Mouse (Mus musculus): ENCODE data around the gene Ndrg3. TPM values are rescaled to one million over a fixed set of nuclear protein-coding genes. Genes with fewer than 3 reads are reported as not detected.

Ndrg3 gene
- polyA plus RNA-seq, 1 experiment from 2014 or later = 43.3 TPM

DNA sequence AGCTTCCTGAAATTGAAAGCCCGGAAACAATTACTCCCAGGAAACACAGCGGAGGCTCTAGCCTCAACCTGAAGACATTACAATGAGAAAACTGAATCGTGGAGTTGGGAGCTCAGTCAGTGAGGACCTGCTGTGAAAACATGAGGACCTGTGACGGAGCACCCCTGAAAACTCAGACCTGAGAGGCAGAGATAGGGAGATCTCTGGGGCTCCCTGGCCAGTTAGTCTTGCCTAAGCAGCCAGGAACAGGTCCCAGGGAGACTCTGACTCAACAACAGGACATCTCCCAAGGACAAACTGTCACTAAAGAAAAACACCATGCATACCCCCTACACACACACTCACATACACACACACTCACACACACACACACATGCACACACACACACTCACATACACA, 93.5 kb downstream of the Ndrg3 start:
- no peak overlapping the region for H3K27ac ChIP-seq (replicated peaks; ENCODE audit: low read depth, low read length)
- ATAC-seq (ENCODE audit: low read depth) (no peak), DNase-seq (ENCODE audit: low spot score) (no peak)
- H3K4me1 ChIP-seq (ENCODE audit: control insufficient read depth, insufficient read depth, low read length) = no peaks in the 10 kb centered on the region
- no peak overlapping the region for H3K4me2 ChIP-seq (ENCODE audit: low read depth, low read length)
- H3K9me3 ChIP-seq (ENCODE audit: control insufficient read depth, low read length) = no peaks in the 10 kb centered on the region
- no peak overlapping the region for H3K9ac ChIP-seq (ENCODE audit: low read depth, low read length)
- no peaks in the 10 kb centered on the region for H3K36me3 ChIP-seq (ENCODE audit: control insufficient read depth, insufficient read depth, low read length)
- H3K4me3 ChIP-seq (ENCODE audit: low read depth, low read length) = no peak overlapping the region
- WGBS = 68% methylated on average over 4 of the region's 4 CpGs
- no peaks in the 10 kb centered on the region for H3K27me3 ChIP-seq (replicated peaks; ENCODE audit: control insufficient read depth, insufficient read depth, low read length)

DNA sequence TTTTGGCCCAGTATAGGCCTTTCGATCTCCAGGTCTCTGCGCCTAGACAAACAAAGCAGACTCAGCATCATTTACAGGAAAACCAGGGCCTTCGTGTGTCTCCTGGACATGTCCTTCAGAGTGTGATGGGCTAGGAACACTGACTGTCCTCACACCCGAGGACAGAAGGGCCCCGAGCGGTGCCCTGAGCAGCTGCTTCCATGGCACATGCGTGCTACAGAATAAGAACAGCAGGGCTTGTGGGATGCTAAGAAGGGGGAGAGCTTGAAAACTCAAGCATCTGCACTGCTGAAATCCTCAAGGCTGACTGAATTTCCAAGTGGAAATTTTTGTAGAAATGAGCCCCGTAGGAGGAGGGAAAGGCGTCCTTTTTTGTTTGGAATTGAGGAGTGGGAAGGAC, 94.8 kb downstream of the Ndrg3 start:
- Histone ChIP-seq H3K4me1 (ENCODE audit: control insufficient read depth, insufficient read depth, low read length) (no peaks in the 10 kb centered on the region), H3K4me3 (ENCODE audit: low read depth, low read length) (no peak overlapping the region), H3K27me3 (replicated peaks; ENCODE audit: control insufficient read depth, insufficient read depth, low read length) (no peaks in the 10 kb centered on the region), H3K36me3 (ENCODE audit: control insufficient read depth, insufficient read depth, low read length) (no peaks in the 10 kb centered on the region), H3K9ac (ENCODE audit: low read depth, low read length) (no peak overlapping the region), H3K27ac (replicated peaks; ENCODE audit: low read depth, low read length) (no peak overlapping the region), H3K9me3 (ENCODE audit: control insufficient read depth, low read length) (no peaks in the 10 kb centered on the region), H3K4me2 (ENCODE audit: low read depth, low read length) (no peak overlapping the region)
- ATAC-seq (ENCODE audit: low read depth) (no peak), DNase-seq (ENCODE audit: low spot score) (no peak)
- WGBS = 82% methylated on average over 9 of the region's 9 CpGs

DNA sequence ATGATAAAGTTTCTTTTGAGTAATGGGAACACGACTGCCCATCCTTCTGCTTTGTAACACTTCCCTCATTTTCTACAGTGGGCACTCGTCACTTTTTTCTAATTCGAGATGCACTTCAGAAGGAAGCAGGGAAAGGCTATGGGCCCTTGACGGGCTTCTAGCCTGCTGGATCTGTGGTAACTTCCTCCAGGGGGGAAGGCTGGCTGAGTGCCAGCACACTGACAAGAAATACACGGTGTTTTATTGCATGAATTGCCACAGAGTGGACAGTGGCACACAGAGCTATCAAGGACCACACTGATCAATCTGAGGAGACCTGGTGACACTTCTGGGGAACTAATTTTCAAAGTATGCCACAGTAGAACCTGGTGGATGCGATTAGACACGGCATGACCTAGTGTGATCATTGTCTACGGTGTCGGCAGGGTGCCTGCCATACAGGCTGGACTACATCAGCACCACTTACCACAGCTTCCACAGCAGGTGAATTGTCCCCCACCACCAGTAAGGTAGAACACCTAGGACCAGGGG, 95.4 kb downstream of the Ndrg3 start:
- Histone ChIP-seq H3K9ac (ENCODE audit: low read depth, low read length) (no peak overlapping the region), H3K27me3 (replicated peaks; ENCODE audit: control insufficient read depth, insufficient read depth, low read length) (no peaks in the 10 kb centered on the region), H3K9me3 (ENCODE audit: control insufficient read depth, low read length) (no peaks in the 10 kb centered on the region), H3K4me1 (ENCODE audit: control insufficient read depth, insufficient read depth, low read length) (no peaks in the 10 kb centered on the region), H3K36me3 (ENCODE audit: control insufficient read depth, insufficient read depth, low read length) (no peaks in the 10 kb centered on the region), H3K4me3 (ENCODE audit: low read depth, low read length) (no peak overlapping the region), H3K27ac (replicated peaks; ENCODE audit: low read depth, low read length) (no peak overlapping the region), H3K4me2 (ENCODE audit: low read depth, low read length) (no peak overlapping the region)
- ATAC-seq (ENCODE audit: low read depth) = no peak
- no peak for DNase-seq (ENCODE audit: low spot score)
- WGBS = 73% methylated on average over 9 of the region's 9 CpGs

DNA sequence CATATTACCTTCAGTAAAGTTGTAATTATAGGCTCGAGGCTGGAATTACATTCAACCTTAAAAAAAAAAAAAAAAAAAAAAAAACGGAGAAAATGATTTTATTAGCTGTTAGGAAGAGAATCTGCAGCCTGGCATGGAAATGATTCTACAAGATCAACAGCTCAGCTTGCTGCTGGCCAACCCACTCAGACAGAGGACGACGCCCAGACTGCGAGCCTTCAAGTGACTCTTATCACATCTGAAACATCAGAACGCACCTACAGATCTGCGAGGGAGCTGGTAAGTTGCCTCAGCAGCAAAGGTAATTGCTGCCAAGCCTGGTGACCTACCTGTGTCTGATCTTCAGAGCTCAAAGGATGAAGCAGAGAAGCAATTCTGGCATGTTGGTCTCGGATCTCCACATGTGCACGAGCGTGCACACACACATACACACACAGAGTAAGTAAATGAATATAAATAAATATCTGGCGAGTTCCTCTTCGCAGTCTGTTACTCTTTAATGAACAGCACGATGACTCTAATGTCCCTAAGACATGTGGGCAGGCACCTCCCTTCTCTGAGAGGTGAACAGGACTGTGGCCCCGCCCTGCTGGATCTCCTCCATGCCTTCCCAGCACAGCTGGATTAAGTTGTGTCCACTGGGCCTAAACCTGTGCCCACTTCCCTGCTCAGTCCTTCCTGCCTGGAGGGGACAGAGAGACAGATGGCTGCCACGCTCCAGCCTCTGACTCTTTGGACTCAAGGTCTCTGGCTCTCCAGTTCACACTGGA, 97.2 kb downstream of the Ndrg3 start:
- H3K4me2 ChIP-seq (ENCODE audit: low read depth, low read length) = no peak overlapping the region
- ATAC-seq (ENCODE audit: low read depth) (no peak), DNase-seq (ENCODE audit: low spot score) (no peak)
- H3K36me3 ChIP-seq (ENCODE audit: control insufficient read depth, insufficient read depth, low read length) = no peaks in the 10 kb centered on the region
- no peak overlapping the region for H3K9ac ChIP-seq (ENCODE audit: low read depth, low read length)
- no peaks in the 10 kb centered on the region for H3K4me1 ChIP-seq (ENCODE audit: control insufficient read depth, insufficient read depth, low read length)
- WGBS = 75% methylated on average over 15 of the region's 15 CpGs
- H3K4me3 ChIP-seq (ENCODE audit: low read depth, low read length) = no peak overlapping the region
- no peaks in the 10 kb centered on the region for H3K9me3 ChIP-seq (ENCODE audit: control insufficient read depth, low read length)
- H3K27ac ChIP-seq (replicated peaks; ENCODE audit: low read depth, low read length) = no peak overlapping the region
- no peaks in the 10 kb centered on the region for H3K27me3 ChIP-seq (replicated peaks; ENCODE audit: control insufficient read depth, insufficient read depth, low read length)

DNA sequence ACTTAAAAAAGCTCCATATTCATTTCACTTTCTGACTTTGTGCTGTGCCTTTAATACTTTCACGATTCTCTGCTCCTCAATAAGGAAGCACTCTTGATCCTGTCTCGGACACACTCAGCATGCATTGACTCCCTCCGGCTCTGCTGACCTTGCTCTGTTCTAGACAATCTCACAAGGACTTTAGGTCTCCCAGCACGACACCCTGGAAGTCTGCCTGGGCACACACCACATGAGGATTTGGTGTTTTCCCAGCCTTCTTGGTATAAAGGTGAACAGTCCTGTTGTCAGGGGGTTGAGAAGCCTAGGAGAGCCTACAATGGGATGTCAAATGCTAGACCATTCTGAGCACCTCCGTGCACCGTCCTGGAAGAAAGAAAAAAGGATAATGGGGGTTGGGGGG, 99.0 kb downstream of the Ndrg3 start:
- DNase-seq (ENCODE audit: low spot score) = no peak
- H3K4me3 ChIP-seq (ENCODE audit: low read depth, low read length) = no peak overlapping the region
- H3K27ac ChIP-seq (replicated peaks; ENCODE audit: low read depth, low read length) = no peak overlapping the region
- no peaks in the 10 kb centered on the region for H3K36me3 ChIP-seq (ENCODE audit: control insufficient read depth, insufficient read depth, low read length)
- no peaks in the 10 kb centered on the region for H3K27me3 ChIP-seq (replicated peaks; ENCODE audit: control insufficient read depth, insufficient read depth, low read length)
- H3K9ac ChIP-seq (ENCODE audit: low read depth, low read length) = no peak overlapping the region
- ATAC-seq (ENCODE audit: low read depth) = no peak
- no peaks in the 10 kb centered on the region for H3K9me3 ChIP-seq (ENCODE audit: control insufficient read depth, low read length)
- 75% methylated on average over 6 of the region's 6 CpGs for WGBS
- H3K4me2 ChIP-seq (ENCODE audit: low read depth, low read length) = no peak overlapping the region
- no peaks in the 10 kb centered on the region for H3K4me1 ChIP-seq (ENCODE audit: control insufficient read depth, insufficient read depth, low read length)

DNA sequence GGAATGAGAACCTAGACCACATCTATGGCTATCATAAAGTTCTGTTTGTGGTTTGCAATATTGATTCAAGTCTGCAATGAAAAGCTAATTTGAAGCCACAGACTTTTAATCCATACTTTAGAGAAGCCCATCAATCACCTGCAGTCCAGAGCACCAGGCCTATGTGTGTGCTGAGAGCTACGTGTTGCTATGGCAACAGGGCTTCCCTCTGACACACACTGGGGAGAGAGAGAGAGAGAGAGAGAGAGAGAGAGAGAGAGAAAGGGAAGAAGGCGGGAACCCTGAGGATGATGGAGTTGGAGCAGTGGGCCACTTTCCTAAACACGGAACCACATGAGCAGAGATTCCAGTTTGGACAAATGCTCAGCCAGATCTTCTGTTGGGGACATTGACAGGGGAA, 99.6 kb downstream of the Ndrg3 start:
- no peak for ATAC-seq (ENCODE audit: low read depth)
- peak; percentile 11 for DNase-seq (ENCODE audit: low spot score)
- Histone ChIP-seq H3K27ac (replicated peaks; ENCODE audit: low read depth, low read length) (no peak overlapping the region), H3K27me3 (replicated peaks; ENCODE audit: control insufficient read depth, insufficient read depth, low read length) (no peaks in the 10 kb centered on the region), H3K9me3 (ENCODE audit: control insufficient read depth, low read length) (no peaks in the 10 kb centered on the region), H3K36me3 (ENCODE audit: control insufficient read depth, insufficient read depth, low read length) (no peaks in the 10 kb centered on the region), H3K4me3 (ENCODE audit: low read depth, low read length) (no peak overlapping the region), H3K9ac (ENCODE audit: low read depth, low read length) (no peak overlapping the region), H3K4me1 (ENCODE audit: control insufficient read depth, insufficient read depth, low read length) (no peaks in the 10 kb centered on the region), H3K4me2 (ENCODE audit: low read depth, low read length) (no peak overlapping the region)
- WGBS = 52% methylated on average over 3 of the region's 3 CpGs

DNA sequence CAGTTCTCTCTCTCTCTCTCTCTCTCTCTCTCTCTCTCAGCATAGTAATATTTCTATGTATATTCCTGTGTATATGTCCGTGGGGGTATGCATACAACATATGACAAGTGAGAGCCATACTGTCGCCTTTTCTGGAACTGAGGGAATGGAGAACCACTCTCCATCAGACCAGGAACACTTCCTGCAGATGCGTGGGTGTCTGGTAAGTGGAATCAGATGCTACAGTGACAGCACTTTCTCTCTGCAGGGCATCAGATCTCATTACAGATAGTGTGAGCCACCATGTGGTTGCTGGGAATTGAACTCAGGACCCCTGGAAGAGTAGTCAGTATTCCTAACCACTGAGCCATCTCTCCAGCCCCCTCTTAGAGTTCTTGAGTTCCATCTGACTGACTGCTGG, 103.4 kb downstream of the Ndrg3 start:
- Histone ChIP-seq H3K27ac (replicated peaks; ENCODE audit: low read depth, low read length) (no peak overlapping the region), H3K4me1 (ENCODE audit: control insufficient read depth, insufficient read depth, low read length) (no peaks in the 10 kb centered on the region), H3K36me3 (ENCODE audit: control insufficient read depth, insufficient read depth, low read length) (no peaks in the 10 kb centered on the region), H3K4me3 (ENCODE audit: low read depth, low read length) (no peak overlapping the region), H3K4me2 (ENCODE audit: low read depth, low read length) (no peak overlapping the region), H3K27me3 (replicated peaks; ENCODE audit: control insufficient read depth, insufficient read depth, low read length) (no peaks in the 10 kb centered on the region), H3K9me3 (ENCODE audit: control insufficient read depth, low read length) (no peaks in the 10 kb centered on the region), H3K9ac (ENCODE audit: low read depth, low read length) (no peak overlapping the region)
- 53% methylated on average over 3 of the region's 3 CpGs for WGBS
- DNase-seq (ENCODE audit: low spot score) = no peak
- ATAC-seq (ENCODE audit: low read depth) = no peak

DNA sequence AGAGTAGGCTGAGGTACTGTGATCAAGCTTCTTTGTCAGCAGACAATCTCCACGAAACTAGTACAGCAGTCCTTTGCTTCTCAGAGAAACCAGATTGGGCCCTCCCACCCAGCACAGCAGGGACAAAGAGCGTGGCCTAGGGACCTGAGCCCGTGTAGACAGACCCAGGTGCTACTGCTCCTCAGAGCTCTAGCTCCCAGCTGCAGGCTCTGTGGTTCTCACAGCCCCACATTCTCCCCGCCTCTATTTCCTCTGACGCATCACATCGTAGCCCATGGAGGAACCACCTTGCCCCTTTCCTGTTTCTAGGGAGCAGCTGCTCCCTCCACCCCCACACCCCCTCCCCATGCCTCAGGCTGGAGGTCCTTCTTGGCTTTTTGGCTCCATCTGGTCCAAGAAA, 104.8 kb downstream of the Ndrg3 start, which contains the start of gene Sla2:
Gene Sla2, minus strand, starts transcription at position 176 of the 400 bp plus-strand sequence.
- ATAC-seq (ENCODE audit: low read depth) (no peak), DNase-seq (ENCODE audit: low spot score) (no peak)
- Histone ChIP-seq H3K36me3 (ENCODE audit: control insufficient read depth, insufficient read depth, low read length) (no peaks in the 10 kb centered on the region), H3K4me1 (ENCODE audit: control insufficient read depth, insufficient read depth, low read length) (no peaks in the 10 kb centered on the region), H3K4me3 (ENCODE audit: low read depth, low read length) (no peak within 1 kb of the TSS), H3K27ac (replicated peaks; ENCODE audit: low read depth, low read length) (no peak within 1 kb of the TSS), H3K9ac (ENCODE audit: low read depth, low read length) (no peak within 1 kb of the TSS), H3K27me3 (replicated peaks; ENCODE audit: control insufficient read depth, insufficient read depth, low read length) (no peaks in the 10 kb centered on the region), H3K4me2 (ENCODE audit: low read depth, low read length) (no peak within 1 kb of the TSS), H3K9me3 (ENCODE audit: control insufficient read depth, low read length) (no peaks in the 10 kb centered on the region)
- WGBS = 63% methylated on average over 6 of the region's 6 CpGs

DNA sequence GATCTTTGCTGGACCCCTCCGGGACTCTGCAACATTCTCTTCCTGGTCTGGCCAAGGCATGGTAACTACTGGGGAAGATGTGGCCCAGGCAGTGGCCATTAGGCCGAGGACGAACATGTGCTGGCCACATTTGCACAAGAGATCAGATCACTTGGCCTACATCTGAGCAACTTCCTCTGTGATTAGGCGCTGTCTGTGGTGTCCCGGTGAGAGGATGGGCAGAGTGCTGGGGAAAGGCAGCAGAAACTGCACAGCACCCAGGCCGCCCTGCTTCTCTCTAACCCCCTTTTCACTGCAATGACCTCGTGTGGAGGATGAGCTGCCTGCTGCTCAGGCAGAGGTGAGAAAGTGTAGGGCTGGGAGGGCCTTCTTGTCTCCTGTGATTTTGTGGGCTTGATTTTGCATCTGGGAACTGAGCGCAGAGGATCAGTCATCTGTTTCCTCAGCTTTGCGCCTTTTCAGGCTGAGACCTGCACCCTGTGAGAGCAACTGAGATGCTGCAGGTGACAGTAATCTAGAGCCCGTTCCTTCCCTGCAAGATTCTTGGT, 105.7 kb downstream of the Ndrg3 start:
- Histone ChIP-seq H3K27me3 (replicated peaks; ENCODE audit: control insufficient read depth, insufficient read depth, low read length) (no peaks in the 10 kb centered on the region), H3K4me1 (ENCODE audit: control insufficient read depth, insufficient read depth, low read length) (no peaks in the 10 kb centered on the region), H3K36me3 (ENCODE audit: control insufficient read depth, insufficient read depth, low read length) (no peaks in the 10 kb centered on the region), H3K4me3 (ENCODE audit: low read depth, low read length) (no peak overlapping the region), H3K9ac (ENCODE audit: low read depth, low read length) (no peak overlapping the region), H3K4me2 (ENCODE audit: low read depth, low read length) (no peak overlapping the region), H3K9me3 (ENCODE audit: control insufficient read depth, low read length) (no peaks in the 10 kb centered on the region), H3K27ac (replicated peaks; ENCODE audit: low read depth, low read length) (no peak overlapping the region)
- no peak for DNase-seq (ENCODE audit: low spot score)
- 55% methylated on average over 10 of the region's 10 CpGs for WGBS
- no peak for ATAC-seq (ENCODE audit: low read depth)
